Mouse (Mus musculus): ENCODE measurements at regions not wholly inside any gene's neighbourhood (a gene's known extent, or its start where the extent isn't known, plus 50 kb on each side); places are given as distances from the start of the nearest gene placed in this dataset.

DNA sequence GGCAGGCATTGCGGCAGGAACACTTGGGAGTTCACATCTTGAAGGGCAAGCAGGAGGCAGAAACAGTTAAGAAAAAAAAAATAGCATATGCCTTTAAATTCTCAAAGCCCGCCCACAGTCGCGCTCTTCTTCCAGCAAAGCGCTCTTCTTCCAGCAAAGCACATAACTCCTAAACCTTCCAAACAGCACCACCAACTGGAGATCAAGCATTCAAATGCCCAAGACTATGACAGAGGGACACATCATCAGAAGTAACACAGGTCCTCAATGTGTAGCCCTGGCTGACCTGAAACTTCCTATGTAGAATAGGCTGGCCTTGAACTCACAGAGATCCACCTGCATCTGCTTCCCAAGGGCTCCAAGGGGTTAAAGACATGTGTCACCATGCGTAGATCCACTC is 80.2 kb upstream of the Magi1 start:
- no peak for DNase-seq (ENCODE audit: low read depth, low spot score)
- no peak for TF ChIP-seq JUND (IDR thresholded peaks at IDR 0.05; ENCODE audit: low read depth, low read length)
- no peak for TF ChIP-seq MAFK (IDR thresholded peaks at IDR 0.05; ENCODE audit: borderline replicate concordance, low read depth, low read length)
- TF ChIP-seq TCF12 (IDR thresholded peaks at IDR 0.05; ENCODE audit: low read depth, low read length): no peak
- TF ChIP-seq TBP (IDR thresholded peaks at IDR 0.05; ENCODE audit: low read depth, low read length): no peak
- no peak for TF ChIP-seq ELF1 (IDR thresholded peaks at IDR 0.05; ENCODE audit: low read depth, low read length)
- TF ChIP-seq SMC3 (IDR thresholded peaks at IDR 0.05; ENCODE audit: low read depth, low read length): no peak
- TF ChIP-seq E2F4 (IDR thresholded peaks at IDR 0.05; ENCODE audit: borderline replicate concordance, low read depth, low read length): no peak
- no peak for TF ChIP-seq MXI1 (IDR thresholded peaks at IDR 0.05; ENCODE audit: low read depth, low read length)
- no peak for TF ChIP-seq MAZ (IDR thresholded peaks at IDR 0.05; ENCODE audit: low read depth, low read length)
- TF ChIP-seq RCOR1 (IDR thresholded peaks at IDR 0.05; ENCODE audit: low read depth, low read length): no peak
- no peaks in the 10 kb centered on the region for H3K27me3 ChIP-seq (ENCODE audit: control insufficient read depth in 1 of 2, insufficient read depth in 2 of 2, low read length in 2 of 2)

DNA sequence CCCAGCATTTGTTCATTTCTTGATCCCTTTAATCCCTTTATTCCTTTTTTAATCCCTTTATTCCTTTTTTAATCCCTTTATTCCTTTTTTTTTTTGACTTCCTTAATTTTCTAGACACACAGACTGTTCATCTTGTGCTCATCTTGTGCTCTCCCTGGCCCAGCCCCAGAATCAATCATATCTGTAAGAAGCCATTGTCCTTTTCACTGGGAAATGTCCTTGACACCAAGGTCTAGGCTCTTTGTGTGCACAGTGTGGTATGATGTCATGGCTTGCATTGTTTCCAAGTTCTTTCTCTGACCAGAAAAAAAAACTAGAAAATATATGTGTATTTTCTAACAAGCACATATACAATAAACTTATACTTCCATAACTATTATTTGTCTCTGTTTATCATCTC is 78.9 kb upstream of the Magi1 start:
- no peaks in the 10 kb centered on the region for H3K9me3 ChIP-seq (replicated peaks; ENCODE audit: insufficient read depth, low read length)
- H3K79me2 ChIP-seq (ENCODE audit: control insufficient read depth, insufficient read depth, low read length, poor library complexity): no peaks in the 10 kb centered on the region
- H3K4me3 ChIP-seq (ENCODE audit: control insufficient read depth in 1 of 2, insufficient read depth in 1 of 2, low read depth in 2 of 2, low read length in 2 of 2): no peak overlapping the region
- no peaks in the 10 kb centered on the region for H3K36me3 ChIP-seq (ENCODE audit: control insufficient read depth in 1 of 2, insufficient read depth in 2 of 2, low read length in 2 of 2)
- DNase-seq (ENCODE audit: low read depth, low spot score): no peak
- no peaks in the 10 kb centered on the region for H3K27me3 ChIP-seq (ENCODE audit: control insufficient read depth in 1 of 2, insufficient read depth in 2 of 2, low read length in 2 of 2)
- no peak overlapping the region for H3K9ac ChIP-seq (ENCODE audit: control insufficient read depth, low read depth, low read length, poor library complexity, severe bottlenecking)
- no peak overlapping the region for H3K27ac ChIP-seq (ENCODE audit: control insufficient read depth, low read depth, low read length)
- no peaks in the 10 kb centered on the region for H3K4me1 ChIP-seq (ENCODE audit: control insufficient read depth in 1 of 2, insufficient read depth in 2 of 2, low read length in 2 of 2)
- TF ChIP-seq ZMIZ1 (IDR thresholded peaks at IDR 0.05; ENCODE audit: low read depth, low read length): no peak
- TF ChIP-seq MXI1 (IDR thresholded peaks at IDR 0.05; ENCODE audit: low read depth, low read length): no peak
- no peak for TF ChIP-seq TBP (IDR thresholded peaks at IDR 0.05; ENCODE audit: low read depth, low read length)
- TF ChIP-seq MAZ (IDR thresholded peaks at IDR 0.05; ENCODE audit: low read depth, low read length): no peak
- TF ChIP-seq CHD1 (IDR thresholded peaks at IDR 0.05; ENCODE audit: low read depth, low read length): no peak
- TF ChIP-seq POLR2A (IDR thresholded peaks at IDR 0.05; ENCODE audit: control insufficient read depth in 1 of 2, insufficient read depth in 1 of 2, low read depth in 1 of 2, low read length in 2 of 2, poor library complexity in 1 of 2): no peak
- TF ChIP-seq BHLHE40 (IDR thresholded peaks at IDR 0.05; ENCODE audit: borderline replicate concordance, low read depth, low read length): no peak
- no peak for TF ChIP-seq NELFE (IDR thresholded peaks at IDR 0.05; ENCODE audit: low read depth, low read length)
- no peak for TF ChIP-seq ZNF384 (IDR thresholded peaks at IDR 0.05; ENCODE audit: low read depth, low read length)
- no peak for TF ChIP-seq ETS1 (IDR thresholded peaks at IDR 0.05; ENCODE audit: low read depth, low read length)

More for the DNA sequence above, 80.2 kb upstream of the Magi1 start:
- Histone ChIP-seq H3K9me3 (replicated peaks; ENCODE audit: insufficient read depth, low read length) (no peaks in the 10 kb centered on the region), H3K36me3 (ENCODE audit: control insufficient read depth in 1 of 2, insufficient read depth in 2 of 2, low read length in 2 of 2) (no peaks in the 10 kb centered on the region), H3K79me2 (ENCODE audit: control insufficient read depth, insufficient read depth, low read length, poor library complexity) (no peaks in the 10 kb centered on the region), H3K4me3 (ENCODE audit: control insufficient read depth in 1 of 2, insufficient read depth in 1 of 2, low read depth in 2 of 2, low read length in 2 of 2) (no peak overlapping the region), H3K4me1 (ENCODE audit: control insufficient read depth in 1 of 2, insufficient read depth in 2 of 2, low read length in 2 of 2) (no peaks in the 10 kb centered on the region), H3K27ac (ENCODE audit: control insufficient read depth, low read depth, low read length) (no peak overlapping the region), H3K9ac (ENCODE audit: control insufficient read depth, low read depth, low read length, poor library complexity, severe bottlenecking) (no peak overlapping the region)
